Mouse (Mus musculus) cerebellum, postnatal 25 days (tissue): ENCODE data around the gene Ranbp17.
A peak's percentile ranks its signal among the peaks of the same experiment; 100 is the strongest.

Source experiments
- DNase-seq, 2 experiments: peaks; one replicate each; pipeline ENCODE4 v3.0.0; 2021; ENCODE audit warnings: mixed read lengths in 2 of 2

Ranbp17 gene

DNA sequence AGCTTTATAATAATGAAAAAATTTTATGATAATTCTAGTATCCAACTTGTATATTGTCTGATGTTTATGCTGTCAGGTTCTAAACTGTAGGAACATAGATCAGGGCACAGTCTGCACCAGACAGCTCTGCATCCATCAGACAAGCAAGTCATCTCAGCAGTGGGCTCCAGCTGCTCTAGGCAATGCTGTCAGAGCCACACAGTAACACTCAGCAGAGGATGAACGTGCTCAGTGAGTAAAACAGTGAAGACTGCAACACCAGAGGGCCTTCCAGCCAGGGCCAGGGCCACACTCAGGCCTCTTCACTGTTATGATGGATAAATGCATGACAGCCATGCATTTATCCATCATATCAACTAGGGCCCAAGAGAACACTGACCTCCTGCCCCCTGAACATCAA, 114.2 kb downstream of the Ranbp17 start:
- DNase-seq: no peak

DNA sequence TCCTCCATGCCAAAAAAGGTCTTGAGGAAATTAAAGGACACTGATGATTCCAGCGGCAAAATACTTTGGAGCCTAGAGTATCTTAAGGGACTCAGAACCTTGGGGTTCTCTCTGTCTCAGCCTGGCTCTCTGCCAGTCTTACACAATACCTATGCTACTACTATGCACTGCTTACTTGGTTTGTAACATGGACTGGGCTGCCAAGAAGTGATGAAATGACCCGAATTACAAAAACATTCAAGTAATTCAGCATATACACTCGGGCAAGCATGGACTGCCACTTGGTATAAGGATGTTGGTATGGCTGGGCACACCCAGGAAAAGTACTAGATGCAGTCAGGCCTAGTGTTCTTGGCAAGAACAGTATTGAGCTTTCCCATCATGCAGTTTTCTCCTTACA, 114.8 kb downstream of the Ranbp17 start:
- no peak for DNase-seq

- no peak for DNase-seq
These were observed 117.3 kb downstream of the Ranbp17 start for GRCm38 (mm10) chr11:33396275-33396674.

DNA sequence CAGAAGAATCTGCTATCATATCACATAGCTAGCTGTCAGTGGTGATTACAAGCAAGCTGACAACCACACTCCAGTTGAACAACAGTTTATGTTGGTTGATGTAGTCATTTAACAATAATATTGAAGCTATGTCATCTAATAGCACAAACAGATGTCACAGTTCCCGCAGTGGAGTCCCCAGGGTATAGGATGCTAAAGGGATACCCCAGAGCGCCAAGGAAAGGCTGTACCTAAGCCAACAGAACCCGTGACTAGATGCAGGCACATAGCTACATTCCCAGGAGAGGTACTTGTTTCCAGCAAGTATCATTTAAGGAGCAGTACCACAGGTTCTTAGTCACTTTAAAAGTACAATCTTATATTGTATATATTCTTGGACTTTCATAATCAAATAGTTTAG, 119.5 kb downstream of the Ranbp17 start:
- no peak for DNase-seq

- peak; percentile 11 to 33 for DNase-seq
These were observed 124.9 kb downstream of the Ranbp17 start for GRCm38 (mm10) chr11:33388685-33389084.

DNA sequence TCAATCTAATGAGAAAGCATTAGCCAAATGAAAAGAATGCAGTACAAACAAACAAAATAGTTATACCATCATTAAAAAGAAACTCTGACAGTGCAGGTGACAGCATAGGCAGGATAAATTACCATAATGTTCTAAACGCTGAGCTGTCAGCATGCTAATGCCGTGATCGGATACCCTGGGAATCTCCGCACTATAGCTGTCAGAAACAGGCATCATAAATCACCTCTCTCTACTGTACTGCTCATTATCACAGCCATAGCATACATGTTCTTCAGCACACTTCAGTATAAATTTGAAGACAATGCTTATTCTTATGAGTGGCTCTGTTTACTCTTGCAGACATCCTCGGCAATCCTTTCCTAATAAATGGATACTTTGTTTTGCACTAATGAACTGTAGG, 151.7 kb downstream of the Ranbp17 start:
- no peak for DNase-seq

GRCm38 (mm10) chr11:33349269-33349668, 164.3 kb downstream of the Ranbp17 start:
- no peak for DNase-seq

- DNase-seq: no peak
These were observed 171.5 kb downstream of the Ranbp17 start for GRCm38 (mm10) chr11:33342061-33342460.

DNA sequence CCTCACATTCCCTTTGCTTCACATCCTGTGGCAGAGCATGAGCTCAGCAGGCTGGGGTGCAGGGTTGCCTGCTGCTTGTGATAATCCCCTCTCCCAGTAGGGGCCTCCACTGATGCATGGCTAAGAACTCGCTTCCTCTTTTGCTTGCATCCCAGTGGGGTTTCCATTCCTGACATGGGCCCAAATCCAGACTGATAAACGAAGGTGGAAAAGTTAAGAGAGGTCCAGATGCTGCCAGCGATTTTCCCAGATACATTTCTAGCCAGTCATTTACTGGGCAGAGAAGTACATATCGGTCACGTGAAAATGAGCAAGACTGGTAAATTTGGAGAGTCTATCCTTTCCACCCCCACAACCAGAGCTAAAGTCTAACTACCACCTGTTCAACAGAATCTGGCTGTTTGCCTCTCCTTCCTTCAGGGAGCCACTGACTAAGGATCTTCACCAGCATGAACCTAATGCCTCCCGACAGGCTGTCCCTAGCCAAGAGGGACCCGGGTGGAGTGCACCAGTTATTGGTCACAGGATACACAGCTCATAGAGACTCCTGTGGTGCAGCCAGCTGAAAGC, 176.9 kb downstream of the Ranbp17 start:
- DNase-seq: peak; percentile 88 to 89

- DNase-seq: peak in 1 of 2 experiments; percentile 51
These were observed 177.9 kb downstream of the Ranbp17 start for GRCm38 (mm10) chr11:33335616-33336015.

GRCm38 (mm10) chr11:33332137-33332536, 181.4 kb downstream of the Ranbp17 start:
- DNase-seq: no peak

GRCm38 (mm10) chr11:33319006-33319611, 194.4 kb downstream of the Ranbp17 start:
- DNase-seq: peak in 1 of 2 experiments; percentile 41

GRCm38 (mm10) chr11:33309566-33309965, 204.0 kb downstream of the Ranbp17 start:
- no peak for DNase-seq

DNA sequence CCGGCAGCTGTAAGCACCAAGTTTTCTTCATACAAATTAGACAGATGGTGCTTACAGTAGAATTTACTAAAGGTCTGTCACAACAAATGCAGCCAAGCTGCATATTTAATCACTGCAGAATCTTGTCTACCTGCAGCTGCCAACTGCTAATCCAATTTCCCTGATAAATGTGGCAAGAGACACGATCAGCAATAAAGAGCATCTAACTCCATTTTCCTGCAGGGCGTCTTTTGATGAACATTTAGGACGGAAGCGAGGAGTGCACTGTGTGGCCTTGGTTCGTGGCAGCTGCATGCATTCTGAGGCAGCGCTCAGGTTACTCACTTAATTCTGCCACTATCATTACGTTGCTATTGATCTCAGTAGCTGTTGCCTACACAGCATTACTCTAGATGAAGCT, 212.7 kb downstream of the Ranbp17 start:
- DNase-seq: peak; percentile 38 to 52

GRCm38 (mm10) chr11:33299371-33299770, 214.2 kb downstream of the Ranbp17 start:
- DNase-seq: peak; percentile 63 to 65

DNA sequence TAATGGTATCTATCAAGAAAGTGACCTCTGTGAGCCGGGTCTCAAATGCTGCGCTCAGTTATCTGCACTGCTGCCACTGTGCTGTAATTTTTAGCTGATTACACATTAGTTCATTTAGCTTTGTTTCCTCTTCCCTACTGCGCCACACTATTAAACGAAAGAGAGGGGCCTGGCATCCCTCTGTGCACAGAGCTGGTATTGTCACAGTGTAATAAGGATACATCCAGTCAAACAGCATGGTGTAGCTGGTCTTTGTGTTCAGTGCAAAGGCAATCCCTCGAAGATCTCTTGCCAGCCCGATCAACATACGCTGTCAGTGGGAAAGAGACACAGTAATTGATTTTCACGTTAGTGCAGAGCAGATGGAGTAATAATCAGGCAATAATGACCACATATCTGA, 216.4 kb downstream of the Ranbp17 start:
- DNase-seq: peak; percentile 18 to 20

GRCm38 (mm10) chr11:33295422-33295821, 218.1 kb downstream of the Ranbp17 start:
- DNase-seq: peak; percentile 13 to 34

DNA sequence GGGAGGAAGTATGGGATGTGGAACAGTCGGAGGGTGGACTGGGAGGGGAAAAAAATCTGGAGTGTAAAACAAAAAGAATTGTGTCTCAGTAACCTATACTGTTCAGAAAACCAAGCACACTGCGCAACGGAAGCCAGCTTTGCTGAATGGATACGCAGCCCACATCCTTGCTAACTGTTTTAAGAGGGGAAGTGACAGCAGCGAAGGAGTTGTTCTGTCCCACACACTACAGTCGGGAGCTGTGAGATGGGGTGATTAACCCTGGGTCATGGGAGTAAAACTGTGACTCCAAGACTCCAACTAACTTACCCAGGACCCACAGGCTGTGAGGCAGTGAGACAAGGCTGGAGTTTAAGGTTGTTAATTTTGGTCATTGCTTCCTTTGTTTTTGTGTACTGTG, 219.5 kb downstream of the Ranbp17 start:
- DNase-seq: no peak

DNA sequence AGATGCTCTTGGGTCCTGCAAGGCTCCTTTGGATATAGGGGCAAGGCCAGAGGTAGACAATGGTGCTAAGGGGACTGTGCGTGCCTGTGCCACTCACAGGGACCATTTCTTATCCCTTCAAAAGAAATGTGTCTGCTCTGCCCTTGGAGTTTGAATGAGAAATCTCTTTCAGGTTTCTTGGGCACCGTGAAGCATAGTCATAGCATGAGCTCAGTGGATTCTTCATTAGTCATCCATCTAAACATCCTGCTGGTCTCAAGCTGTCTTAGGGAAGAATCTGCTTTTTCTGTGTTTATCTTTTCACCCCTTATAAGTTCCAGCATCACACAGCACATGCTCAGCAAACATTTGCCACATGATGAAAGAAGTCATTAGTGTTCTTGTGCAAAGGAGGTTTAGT, 235.0 kb downstream of the Ranbp17 start:
- no peak for DNase-seq

DNA sequence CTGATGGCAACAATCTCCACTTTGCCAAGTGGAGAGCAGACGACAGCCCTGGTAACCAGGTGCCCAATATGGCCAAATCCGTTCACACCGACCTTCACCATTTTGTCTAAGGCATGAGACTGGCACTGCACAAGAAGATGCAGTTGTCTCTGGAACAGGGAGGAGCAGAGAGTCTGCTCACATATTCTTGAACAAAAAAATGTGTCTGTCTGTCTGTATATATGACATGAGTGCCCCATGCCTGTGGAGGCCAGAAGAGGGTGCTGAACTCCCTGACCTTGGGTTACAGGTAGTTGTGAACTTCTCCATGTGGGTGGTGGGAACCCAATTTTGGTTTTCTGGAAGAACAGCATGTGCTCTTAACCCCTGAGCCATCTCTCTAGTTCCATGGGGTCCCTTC, 236.9 kb downstream of the Ranbp17 start, which contains the start of gene Gm12117:
Gene Gm12117, minus strand, starts transcription at position 101 of the 400 bp plus-strand sequence.
- no peak for DNase-seq

GRCm38 (mm10) chr11:33274816-33275215, 238.7 kb downstream of the Ranbp17 start:
- no peak for DNase-seq

DNA sequence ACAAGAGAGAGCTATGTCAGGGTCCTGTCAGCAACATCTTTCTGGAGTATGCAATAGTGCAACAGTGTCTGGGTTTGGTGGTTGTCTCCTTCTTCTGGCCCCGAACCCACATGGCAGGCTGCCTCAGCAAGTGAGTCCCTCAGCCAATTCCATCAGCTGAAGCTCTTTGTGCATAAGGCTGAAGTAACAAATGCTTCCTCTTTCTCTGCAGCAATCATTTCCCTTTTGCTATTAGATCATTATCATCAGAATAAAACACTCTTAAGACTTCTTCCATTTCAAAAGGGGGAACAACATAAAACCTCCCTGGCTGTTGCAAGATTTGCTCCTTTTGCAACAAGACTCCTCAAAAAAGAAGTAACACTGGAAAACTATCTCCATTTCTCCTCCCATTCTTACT, 239.3 kb downstream of the Ranbp17 start:
- no peak for DNase-seq

GRCm38 (mm10) chr11:33240295-33240694, 273.3 kb downstream of the Ranbp17 start:
- no peak for DNase-seq

DNA sequence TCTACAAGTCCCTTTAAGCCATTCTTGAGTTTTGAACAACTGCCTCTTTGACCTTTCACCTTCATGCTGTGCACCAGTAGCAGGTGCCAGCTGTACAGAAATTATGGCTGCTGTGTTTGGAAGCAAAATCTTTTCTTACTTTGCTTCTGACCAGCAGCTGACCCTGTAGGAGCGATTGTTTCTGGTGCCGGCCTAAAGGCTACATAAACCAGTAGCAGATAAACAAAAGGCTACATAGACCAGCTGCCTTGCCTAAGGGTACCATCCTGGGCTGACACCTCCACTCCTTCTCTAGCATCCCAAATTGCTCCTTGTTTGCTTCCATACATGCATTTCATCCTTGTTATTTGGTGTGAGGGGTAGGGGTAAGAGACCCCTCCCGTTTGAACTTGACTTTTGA, 279.4 kb downstream of the Ranbp17 start:
- DNase-seq: no peak

DNA sequence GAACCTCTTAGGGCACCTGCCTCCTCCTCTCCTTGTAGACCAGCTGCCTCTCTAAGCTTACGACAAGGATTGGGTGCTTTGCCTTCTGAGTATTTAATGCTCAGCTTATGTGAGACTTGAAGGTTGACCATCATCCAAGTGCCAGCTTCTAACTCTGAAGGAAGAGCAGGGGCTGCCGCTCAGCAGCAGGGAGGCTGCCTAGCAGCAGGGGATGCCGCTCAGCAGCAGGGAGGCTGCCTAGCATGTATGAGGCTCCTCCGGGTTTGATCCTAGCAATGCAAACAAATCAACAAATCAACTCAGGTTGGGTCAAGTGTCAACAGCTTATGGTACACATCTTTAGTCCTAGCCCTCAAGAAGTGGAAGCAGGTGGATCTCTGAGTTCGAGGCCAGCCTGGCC, 281.5 kb downstream of the Ranbp17 start:
- DNase-seq: no peak
